Mouse (Mus musculus) hematopoietic multipotent progenitor cell, adult 10-12 weeks (in vitro differentiated cells): ENCODE measurements around the gene Sp1. TPM values are rescaled to one million over a fixed set of nuclear protein-coding genes. Genes with fewer than 3 reads are reported as not detected.

Experiments
- polyA plus RNA-seq: library from polyadenylated mRNA; stranded (reverse); fragments of >175 nt; gene quantifications from 2 replicates; pipeline ENCODE4 v1.2.3, GENCODE M21; 2012; ENCODE audit warnings: low replicate concordance

Sp1 gene
- polyA plus RNA-seq = 11.4 and 48.9 TPM in 2 replicates

GRCm38 (mm10) chr15:102405489-102406195, at the start of gene Sp1:
Gene Sp1, plus strand, starts transcription at chr15:102406143.

GRCm38 (mm10) chr15:102366733-102367344, 39.1 kb upstream of the Sp1 start, which contains the start of gene Sp7:
Gene Sp7, minus strand, starts transcription at chr15:102367182.

GRCm38 (mm10) chr15:102445146-102445545, 39.2 kb downstream of the Sp1 start, which contains the start of gene Amhr2:
Gene Amhr2, plus strand, starts transcription at chr15:102445367.

DNA sequence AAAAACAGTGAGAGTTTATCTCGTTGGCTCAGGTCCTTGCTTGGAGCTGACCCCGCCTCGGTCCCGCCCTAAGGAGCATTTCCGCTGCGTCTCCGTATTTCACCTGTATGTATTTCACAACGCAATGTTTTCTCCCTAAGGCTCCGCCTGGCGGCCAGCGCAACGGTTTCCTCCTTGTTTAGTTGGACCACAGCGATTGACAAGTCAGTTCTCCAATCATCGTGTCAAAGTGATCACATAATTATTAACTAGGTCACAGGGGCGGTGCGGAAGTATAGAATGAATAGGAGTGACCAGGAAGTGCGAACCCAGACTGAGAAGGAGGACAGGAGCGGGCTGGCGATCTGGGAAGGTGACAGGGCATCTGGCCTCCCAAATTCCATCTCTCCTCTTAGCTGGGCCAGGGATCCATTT, 53.0 kb downstream of the Sp1 start, which contains the start of gene Prr13:
Gene Prr13, plus strand, starts transcription at position 125 of the 414 bp plus-strand sequence.

DNA sequence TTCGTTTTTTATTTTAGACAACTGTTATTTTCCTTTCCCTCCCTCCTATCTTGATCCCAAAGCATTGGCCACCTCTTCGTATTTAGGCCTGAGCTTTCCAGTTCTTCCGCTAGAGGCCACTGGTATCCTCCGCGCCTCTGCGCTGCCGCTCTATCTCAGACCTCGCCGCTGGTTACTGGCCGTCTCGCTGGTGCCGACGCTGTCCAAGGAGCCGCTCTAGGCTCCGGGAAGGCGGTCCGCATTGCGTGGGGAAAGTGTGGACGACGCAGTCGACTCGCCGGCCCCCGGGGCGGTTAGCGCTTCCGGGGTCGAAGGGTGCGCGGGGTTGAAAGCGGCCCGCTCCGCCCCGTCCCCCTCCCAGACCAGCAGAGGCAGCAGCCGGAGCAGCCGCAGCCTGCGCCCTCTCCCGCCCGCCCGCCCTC, 64.3 kb downstream of the Sp1 start, which contains the start of gene Pcbp2:
Gene Pcbp2, plus strand, starts transcription at position 357 of the 422 bp plus-strand sequence.

Other genes starting within 250 kb of the Sp1 start
- gene Zfp740, start 202.9 kb upstream of the Sp1 start, polyA plus RNA-seq = 23.6 and 23.9 TPM in 2 replicates
- 26.3 and 33.6 TPM in 2 replicates for gene Csad, start 201.4 kb upstream of the Sp1 start, polyA plus RNA-seq
- 423 and 1,128 TPM in 2 replicates for gene Itgb7, start 174.2 kb upstream of the Sp1 start, polyA plus RNA-seq
- gene Rarg, start 148.6 kb upstream of the Sp1 start, polyA plus RNA-seq = 54.7 and 138 TPM in 2 replicates
- 0.07 TPM in 1 of 2 replicates, not detected in the other for gene Gm9918, start 135.6 kb upstream of the Sp1 start, polyA plus RNA-seq
- gene Mfsd5, start 126.7 kb upstream of the Sp1 start, polyA plus RNA-seq = 64.6 and 64.7 TPM in 2 replicates
- 2.9 and 6.9 TPM in 2 replicates for gene Espl1, start 109.9 kb upstream of the Sp1 start, polyA plus RNA-seq
- gene Pfdn5, start 80.0 kb upstream of the Sp1 start, polyA plus RNA-seq = 15.0 and 71.0 TPM in 2 replicates
- gene Myg1, start 74.4 kb upstream of the Sp1 start, polyA plus RNA-seq = 20.9 and 82.7 TPM in 2 replicates
- 28.1 and 59.8 TPM in 2 replicates for gene Aaas, start 55.4 kb upstream of the Sp1 start, polyA plus RNA-seq
- gene Sp7, start 39.0 kb upstream of the Sp1 start, polyA plus RNA-seq = not detected in 2 replicates
- 0.81 and 1.1 TPM in 2 replicates for gene Amhr2, start 39.2 kb downstream of the Sp1 start, polyA plus RNA-seq
- 110 and 542 TPM in 2 replicates for gene Prr13, start 52.9 kb downstream of the Sp1 start, polyA plus RNA-seq
- gene Pcbp2, start 64.4 kb downstream of the Sp1 start, polyA plus RNA-seq = 125 and 498 TPM in 2 replicates
- not detected in 2 replicates for gene Gm10337, start 97.6 kb downstream of the Sp1 start, polyA plus RNA-seq
- gene Map3k12, start 110.9 kb downstream of the Sp1 start, polyA plus RNA-seq = 1.7 and 3.3 TPM in 2 replicates
- gene Tarbp2, start 112.0 kb downstream of the Sp1 start, polyA plus RNA-seq = 54.5 and 62.8 TPM in 2 replicates
- 3.1 and 5.3 TPM in 2 replicates for gene Npff, start 118.8 kb downstream of the Sp1 start, polyA plus RNA-seq
- not detected in 2 replicates for gene Gm28047, start 218.9 kb downstream of the Sp1 start, polyA plus RNA-seq
- 30.7 and 31.3 TPM in 2 replicates for gene Atf7, start 219.3 kb downstream of the Sp1 start, polyA plus RNA-seq